Mouse (Mus musculus) neural tube, embryonic 15.5 days (tissue): ENCODE results near the gene Acbd4. TPM values are rescaled to one million over a fixed set of nuclear protein-coding genes. Genes with fewer than 3 reads are reported as not detected.

Experiments
- ATAC-seq: fragments of 200-750 bp; cut with Nextera tagmentation; 2 replicates; pipeline ENCODE4 v1.8.0; 2017; ENCODE audit warnings: mild to moderate bottlenecking, moderate TSS enrichment, moderate library complexity; ENCODE audit not compliant: low FRiP score
- H3K27ac ChIP-seq: fragments of 300-500 bp; sonication (generic); replicated peaks from 2 replicates; pipeline ENCODE4 v1.5.1; 2015; ENCODE audit warnings: mild to moderate bottlenecking, inconsistent platforms
- H3K27me3 ChIP-seq: fragments of 300-500 bp; sonication (generic); replicated peaks from 2 replicates; pipeline ENCODE4 v1.6.1; 2015; ENCODE audit warnings: inconsistent platforms
- H3K36me3 ChIP-seq: fragments of 300-500 bp; sonication (generic); 2 replicates; pipeline ENCODE4 v1.6.1; 2015; ENCODE audit warnings: inconsistent platforms
- H3K4me1 ChIP-seq: fragments of 300-500 bp; sonication (generic); 2 replicates; pipeline ENCODE4 v1.6.1; 2015; ENCODE audit warnings: inconsistent platforms
- H3K4me2 ChIP-seq: fragments of 300-500 bp; sonication (generic); 2 replicates; pipeline ENCODE4 v1.6.1; 2015; ENCODE audit warnings: inconsistent platforms, mild to moderate bottlenecking, moderate library complexity
- H3K4me3 ChIP-seq: fragments of 300-500 bp; sonication (generic); replicated peaks from 2 replicates; pipeline ENCODE4 v1.5.1; 2015; ENCODE audit warnings: mild to moderate bottlenecking, inconsistent platforms
- H3K9ac ChIP-seq: fragments of 300-500 bp; sonication (generic); replicated peaks from 2 replicates; pipeline ENCODE4 v1.6.1; 2015; ENCODE audit warnings: mild to moderate bottlenecking, inconsistent platforms
- H3K9me3 ChIP-seq: fragments of 300-500 bp; sonication (generic); replicated peaks from 2 replicates; pipeline ENCODE4 v1.6.1; 2016; ENCODE audit warnings: inconsistent platforms
- WGBS: fragments of 180-500 bp; shearing (Covaris S2); methylation state at CpG from one replicate; pipeline ENCODE4 v1.1.7; 2015; ENCODE audit warnings: mixed read lengths; 5-methylcytosine and 5-hydroxymethylcytosine counted together
- polyA plus RNA-seq: library from polyadenylated mRNA; unstranded; fragments of >200 nt; fragmentation: Nextera tagmentation; extraction: Ambion mirVana; gene quantifications from 2 replicates; pipeline ENCODE4 v1.2.1, GENCODE M21; 2015

Gene Acbd4
- polyA plus RNA-seq, 1 experiment from 2014 or later, result 10.4 TPM

DNA sequence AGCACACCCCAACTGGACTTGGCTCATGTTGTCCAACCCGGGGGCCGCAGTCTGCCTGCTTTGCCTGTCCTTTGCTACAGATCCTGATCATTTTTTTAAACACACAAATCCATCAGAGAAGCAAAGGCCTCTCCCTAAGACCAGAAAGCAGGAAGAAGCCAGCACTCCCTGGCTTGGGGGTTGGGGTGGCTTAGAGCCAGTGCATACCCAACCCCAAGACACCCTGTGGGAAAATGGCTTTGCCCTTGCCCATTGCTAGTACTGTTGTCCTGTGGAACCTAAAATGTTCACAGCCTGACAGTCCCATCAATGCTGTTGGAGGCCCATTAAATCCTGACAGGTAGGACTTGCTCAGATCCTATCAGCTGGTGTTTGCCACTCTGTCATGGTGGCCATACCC lies 31.8 kb upstream of the Acbd4 start:
- Histone ChIP-seq H3K9me3 (no peaks in the 10 kb centered on the region), H3K4me1 (no peaks in the 10 kb centered on the region; the same call in 1 of the 2 replicates), H3K36me3 (peaks cover 50% of the 10 kb centered on the region), H3K9ac (no peak overlapping the region), H3K27me3 (no peaks in the 10 kb centered on the region), H3K27ac (no peak overlapping the region), H3K4me2 (no peak overlapping the region), H3K4me3 (no peak overlapping the region)
- WGBS, result 98% methylated on average over 2 of the region's 2 CpGs
- no peak for ATAC-seq

- no peak for ATAC-seq
- peaks cover 45% of the 10 kb centered on the region for H3K36me3 ChIP-seq
- H3K4me2 ChIP-seq, result no peak overlapping the region
- no peak overlapping the region for H3K9ac ChIP-seq
- no peak overlapping the region for H3K27ac ChIP-seq
- H3K27me3 ChIP-seq, result no peaks in the 10 kb centered on the region
- H3K9me3 ChIP-seq, result no peaks in the 10 kb centered on the region
- 96% methylated on average over 10 of the region's 10 CpGs for WGBS
- H3K4me1 ChIP-seq, result no peaks in the 10 kb centered on the region; the same call in 1 of the 2 replicates
- H3K4me3 ChIP-seq, result no peak overlapping the region
Measured at GRCm38 (mm10) chr11:103070322-103070880, 31.1 kb upstream of the Acbd4 start.

DNA sequence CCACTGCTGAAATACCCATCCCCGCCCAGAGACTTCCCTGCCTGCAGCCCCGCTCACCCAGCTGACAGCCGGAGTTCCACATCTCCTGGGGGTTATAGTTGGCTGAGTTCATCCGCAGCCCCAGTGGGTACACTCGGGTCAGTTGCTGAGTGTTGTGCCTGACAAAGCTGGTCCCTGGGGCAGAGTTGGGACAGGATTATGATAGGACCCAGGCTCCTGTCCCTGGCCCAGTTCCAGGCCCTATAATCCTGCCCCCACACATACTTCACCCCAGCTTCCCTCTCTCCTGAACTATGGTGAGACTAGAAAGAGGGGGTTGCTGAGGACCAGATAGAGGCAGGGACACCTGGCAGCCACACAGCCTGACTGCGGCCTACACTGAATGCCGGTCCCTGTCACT lies 27.8 kb upstream of the Acbd4 start:
- H3K27ac ChIP-seq, result no peak overlapping the region
- H3K4me1 ChIP-seq, result no peaks in the 10 kb centered on the region; the same call in 1 of the 2 replicates
- no peak for ATAC-seq
- H3K4me2 ChIP-seq, result no peak overlapping the region
- H3K27me3 ChIP-seq, result no peaks in the 10 kb centered on the region
- H3K36me3 ChIP-seq, result peaks cover 13% of the 10 kb centered on the region
- no peak overlapping the region for H3K9ac ChIP-seq
- H3K9me3 ChIP-seq, result no peaks in the 10 kb centered on the region
- H3K4me3 ChIP-seq, result no peak overlapping the region
- 93% methylated on average over 7 of the region's 7 CpGs for WGBS

GRCm38 (mm10) chr11:103074121-103074650 lies 27.3 kb upstream of the Acbd4 start:
- H3K27ac ChIP-seq, result no peak overlapping the region
- H3K36me3 ChIP-seq, result peaks cover 8% of the 10 kb centered on the region
- no peak overlapping the region for H3K4me2 ChIP-seq
- no peak overlapping the region for H3K4me3 ChIP-seq
- no peaks in the 10 kb centered on the region; the same call in 1 of the 2 replicates for H3K4me1 ChIP-seq
- H3K27me3 ChIP-seq, result 0 out of 2 replicates have a peak, but pooled peaks cover under 1% of the 10 kb centered on the region
- 61% methylated on average over 10 of the region's 10 CpGs for WGBS
- H3K9ac ChIP-seq, result no peak overlapping the region
- no peaks in the 10 kb centered on the region for H3K9me3 ChIP-seq
- no peak for ATAC-seq

DNA sequence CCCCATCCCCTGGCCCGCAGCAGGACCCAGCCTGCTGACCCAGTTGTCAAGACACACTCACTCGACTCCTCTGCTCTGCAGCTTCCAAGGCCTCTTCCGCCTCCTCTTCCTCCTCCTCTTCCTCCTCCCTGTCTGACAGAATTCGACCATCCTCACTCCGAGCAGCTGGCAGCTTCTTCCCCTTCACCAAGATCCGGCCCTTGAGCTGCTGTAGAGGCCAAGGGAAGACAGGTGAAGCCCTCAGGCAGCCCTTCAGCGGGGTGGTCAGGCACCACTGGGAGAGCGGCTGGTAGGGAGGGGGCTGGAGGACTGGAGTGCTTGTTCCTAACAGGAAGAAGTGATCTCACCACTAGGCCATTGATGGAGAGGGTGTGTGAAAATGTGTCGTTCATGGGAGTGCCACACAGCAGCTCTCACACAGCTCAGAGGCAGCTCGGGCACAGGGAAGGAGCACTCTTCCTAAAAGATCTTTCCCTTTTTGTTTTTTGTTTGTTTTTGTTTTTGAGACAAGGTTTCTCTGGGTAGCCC lies 26.6 kb upstream of the Acbd4 start:
- Histone ChIP-seq H3K9ac (no peak overlapping the region), H3K4me3 (no peak overlapping the region), H3K4me2 (no peak overlapping the region), H3K36me3 (peaks cover 2% of the 10 kb centered on the region; the same call in 1 of the 2 replicates), H3K27ac (no peak overlapping the region), H3K27me3 (peaks cover 6% of the 10 kb centered on the region; the same call in 1 of the 2 replicates), H3K9me3 (no peaks in the 10 kb centered on the region), H3K4me1 (no peaks in the 10 kb centered on the region; the same call in 1 of the 2 replicates)
- 37% methylated on average over 10 of the region's 10 CpGs for WGBS
- no peak for ATAC-seq

- H3K27me3 ChIP-seq, result peaks cover 17% of the 10 kb centered on the region
- no peak overlapping the region for H3K27ac ChIP-seq
- no peak overlapping the region for H3K4me2 ChIP-seq
- whole genome bisulfite sequencing, result 96% methylated on average over 7 of the region's 7 CpGs
- H3K4me3 ChIP-seq, result no peak overlapping the region
- no peaks in the 10 kb centered on the region for H3K36me3 ChIP-seq
- no peaks in the 10 kb centered on the region for H3K9me3 ChIP-seq
- H3K9ac ChIP-seq, result no peak overlapping the region
- H3K4me1 ChIP-seq, result peaks cover 11% of the 10 kb centered on the region
- no peak for ATAC-seq
Measured at GRCm38 (mm10) chr11:103076010-103076409, 25.5 kb upstream of the Acbd4 start.

DNA sequence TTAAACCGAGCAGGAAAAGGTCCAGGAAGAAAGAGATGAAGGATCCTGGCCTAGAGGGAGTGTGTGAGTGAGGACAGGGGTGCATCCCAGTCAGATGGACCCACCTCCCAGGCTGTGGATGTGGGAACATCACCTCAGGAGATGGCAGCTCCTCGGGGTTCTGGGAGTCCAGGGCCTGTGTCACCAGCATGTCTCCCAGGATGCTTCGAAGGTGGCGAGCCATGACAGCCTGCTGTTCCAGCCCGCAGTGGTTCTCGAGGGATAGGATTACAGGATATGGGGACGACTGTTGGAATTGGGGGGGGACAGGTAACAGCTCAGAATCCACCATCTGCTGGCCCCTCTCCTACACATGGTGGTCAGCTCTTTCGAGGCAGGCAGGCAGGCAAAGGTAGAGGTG lies 24.9 kb upstream of the Acbd4 start:
- no peaks in the 10 kb centered on the region for H3K36me3 ChIP-seq
- H3K27me3 ChIP-seq, result peaks cover 23% of the 10 kb centered on the region
- no peaks in the 10 kb centered on the region for H3K9me3 ChIP-seq
- ATAC-seq, result no peak
- H3K4me2 ChIP-seq, result no peak overlapping the region
- H3K4me3 ChIP-seq, result no peak overlapping the region
- no peak overlapping the region for H3K27ac ChIP-seq
- no peak overlapping the region for H3K9ac ChIP-seq
- peaks cover 14% of the 10 kb centered on the region for H3K4me1 ChIP-seq
- 92% methylated on average over 8 of the region's 8 CpGs for WGBS

- Histone ChIP-seq H3K27ac (no peak overlapping the region), H3K4me3 (no peak overlapping the region), H3K36me3 (no peaks in the 10 kb centered on the region), H3K9ac (no peak overlapping the region), H3K27me3 (peaks cover 35% of the 10 kb centered on the region), H3K4me1 (peaks cover 14% of the 10 kb centered on the region), H3K4me2 (no peak overlapping the region), H3K9me3 (no peaks in the 10 kb centered on the region)
- ATAC-seq, result no peak
- 82% methylated on average over 11 of the region's 11 CpGs for WGBS
Measured at GRCm38 (mm10) chr11:103078131-103078530, 23.4 kb upstream of the Acbd4 start.

- Histone ChIP-seq H3K4me2 (peak overlapping the region; percentile 60), H3K9me3 (no peaks in the 10 kb centered on the region), H3K36me3 (no peaks in the 10 kb centered on the region), H3K4me3 (peak overlapping the region; percentile 32), H3K27ac (no peak overlapping the region), H3K27me3 (peaks cover 35% of the 10 kb centered on the region), H3K9ac (peak overlapping the region; percentile 42), H3K4me1 (peaks cover 14% of the 10 kb centered on the region)
- 2% methylated on average over 43 of the region's 43 CpGs for WGBS
- peak; percentile 50; the same call in 1 of the 2 replicates for ATAC-seq
Measured at GRCm38 (mm10) chr11:103080323-103081091, 21.0 kb upstream of the Acbd4 start.

- peaks cover 35% of the 10 kb centered on the region for H3K27me3 ChIP-seq
Measured at GRCm38 (mm10) chr11:103081631-103082030, 19.9 kb upstream of the Acbd4 start.

GRCm38 (mm10) chr11:103093306-103093705 lies 8.2 kb upstream of the Acbd4 start:
- Histone ChIP-seq H3K9me3 (no peaks in the 10 kb centered on the region), H3K36me3 (no peaks in the 10 kb centered on the region), H3K9ac (no peak overlapping the region), H3K4me1 (no peaks in the 10 kb centered on the region), H3K4me2 (no peak overlapping the region), H3K27ac (no peak overlapping the region), H3K27me3 (peaks cover 8% of the 10 kb centered on the region), H3K4me3 (no peak overlapping the region)
- ATAC-seq, result no peak
- WGBS, result 89% methylated on average over 7 of the region's 7 CpGs

More at GRCm38 (mm10) chr11:103081631-103082030, 19.9 kb upstream of the Acbd4 start:
- Histone ChIP-seq H3K27ac (no peak overlapping the region), H3K36me3 (no peaks in the 10 kb centered on the region), H3K4me3 (no peak overlapping the region), H3K4me2 (no peak overlapping the region), H3K9ac (no peak overlapping the region), H3K4me1 (peaks cover 14% of the 10 kb centered on the region), H3K9me3 (no peaks in the 10 kb centered on the region)
- no peak for ATAC-seq
- 54% methylated on average over 6 of the region's 6 CpGs for WGBS
